Mouse (Mus musculus) naive thymus-derived CD4-positive, alpha-beta T cell, adult 5 months (primary cell): Measurements from ENCODE around the gene Rem2. TPM values are rescaled to one million over a fixed set of nuclear protein-coding genes. Genes with fewer than 3 reads are reported as not detected.

Source experiments
- polyA plus RNA-seq: library from polyadenylated mRNA; unstranded; fragments of 100-300 nt; shearing (Covaris generic); gene quantifications from one replicate; pipeline ENCODE4 v1.2.1, GENCODE M21; 2017

Rem2 gene
- not detected for polyA plus RNA-seq

DNA sequence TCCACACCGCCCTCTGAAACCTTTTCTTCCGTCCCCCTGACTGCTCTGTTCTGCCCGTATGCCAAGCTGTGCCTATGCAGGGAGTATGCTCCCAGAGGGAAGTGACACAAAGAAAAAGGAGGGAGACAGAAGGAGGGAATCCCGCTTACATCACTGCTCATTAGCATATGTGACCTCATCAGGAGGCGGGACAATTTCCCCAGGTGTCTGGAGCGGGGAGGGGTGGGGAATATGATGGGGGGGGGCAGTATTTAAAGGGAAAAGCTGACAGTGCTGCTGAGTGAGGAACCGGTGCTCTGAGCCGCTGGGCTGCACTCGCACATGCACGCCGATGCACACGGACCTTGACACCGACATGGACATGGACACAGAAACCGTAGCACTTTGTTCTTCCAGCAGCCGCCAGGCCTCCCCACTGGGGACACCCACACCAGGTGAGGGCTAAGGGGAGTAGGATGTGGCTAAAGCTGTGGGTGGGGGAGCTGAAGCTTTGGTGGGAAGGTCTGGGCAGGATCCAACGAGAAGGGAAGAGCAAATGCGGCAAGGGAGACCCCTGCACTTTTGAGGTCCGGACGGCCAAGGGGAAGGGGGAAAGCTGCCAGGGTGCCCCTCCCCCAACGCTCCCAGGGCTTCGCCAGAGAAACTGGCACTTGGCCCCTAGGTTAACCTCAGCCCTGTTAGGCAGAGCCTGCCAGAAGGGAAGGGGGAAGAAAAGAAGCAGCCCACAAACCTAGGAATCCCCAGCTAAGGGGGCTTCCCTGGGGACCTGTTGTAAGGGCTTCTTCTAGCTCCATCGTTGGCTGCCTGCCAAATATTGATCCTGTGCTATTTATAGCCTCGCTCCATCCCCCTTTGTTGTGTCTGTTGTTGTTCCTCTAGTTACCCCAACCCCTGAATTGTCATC, at the start of gene Rem2:
Gene Rem2, plus strand, starts transcription at position 160 of the 904 bp plus-strand sequence.

DNA sequence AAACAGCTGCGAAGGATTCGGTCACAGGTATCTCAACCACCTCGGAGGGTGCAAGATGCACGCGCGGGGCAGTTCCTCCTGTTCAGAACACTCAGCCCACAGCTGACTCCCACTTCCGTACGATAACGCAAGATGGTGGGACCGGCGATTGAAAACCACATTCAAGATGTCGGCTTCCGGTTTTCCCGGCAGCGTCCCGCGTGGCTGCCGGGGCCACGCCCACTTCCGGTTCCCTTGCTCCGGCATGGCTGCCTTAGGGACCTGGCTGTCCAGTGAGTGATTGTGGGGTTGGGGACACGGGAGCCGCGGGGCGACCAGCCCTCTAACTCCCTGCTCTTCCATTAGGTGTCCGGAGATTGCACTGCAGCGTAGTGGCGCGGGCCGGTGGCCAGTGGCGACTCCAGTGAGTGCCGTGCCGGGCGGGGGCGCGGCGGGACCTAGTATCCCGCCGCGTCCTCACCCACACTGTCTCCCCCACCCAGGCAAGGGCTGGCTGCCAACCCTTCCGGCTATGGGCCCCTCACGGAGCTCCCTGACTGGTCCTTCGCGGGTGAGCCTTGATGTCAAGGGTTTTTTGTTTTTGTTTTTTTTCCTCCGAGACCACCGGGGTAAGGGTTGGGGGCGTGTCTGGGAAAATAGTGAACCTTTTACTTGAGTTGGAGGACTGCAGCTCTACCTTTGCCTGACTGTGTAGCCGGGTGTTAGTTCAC, 49.1 kb upstream of the Rem2 start, which contains the start of gene Mrpl52:
Gene Mrpl52, plus strand, starts transcription at position 221 of the 710 bp plus-strand sequence.

DNA sequence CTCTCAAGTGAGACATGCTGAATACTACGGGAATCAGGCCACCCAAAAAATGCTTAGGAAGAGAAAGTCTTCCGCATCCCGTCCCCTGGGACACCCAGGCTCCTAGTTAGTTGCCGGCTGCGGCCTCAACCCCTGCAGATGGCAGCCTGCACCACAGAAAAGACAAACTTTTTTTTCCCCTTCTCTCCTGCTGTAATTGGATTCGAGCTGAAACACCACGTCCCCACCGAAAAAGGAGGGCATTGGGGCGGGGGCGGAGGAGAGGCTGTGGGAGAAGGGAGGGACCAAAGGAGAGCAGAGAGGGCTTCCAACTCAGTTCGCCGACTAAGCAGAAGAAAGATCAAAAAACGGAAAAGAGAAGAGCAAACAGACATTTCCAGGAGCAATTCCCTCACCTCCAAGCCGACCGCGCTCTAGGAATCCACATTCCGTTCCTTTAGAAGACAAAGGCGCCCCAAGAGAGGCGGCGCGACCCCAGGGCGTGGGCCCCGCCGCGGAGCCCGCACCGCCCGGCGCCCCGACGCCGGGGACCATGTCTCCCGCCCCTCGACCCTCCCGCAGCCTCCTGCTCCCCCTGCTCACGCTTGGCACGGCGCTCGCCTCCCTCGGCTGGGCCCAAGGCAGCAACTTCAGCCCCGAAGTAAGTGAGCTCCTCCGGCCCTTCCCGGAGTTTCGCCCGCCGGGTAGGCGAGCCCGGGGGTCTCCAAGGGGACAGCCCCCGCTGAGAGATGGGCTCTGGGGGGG, 44.4 kb upstream of the Rem2 start, which contains the start of gene Mmp14:
Gene Mmp14, plus strand, starts transcription at position 279 of the 744 bp plus-strand sequence.

DNA sequence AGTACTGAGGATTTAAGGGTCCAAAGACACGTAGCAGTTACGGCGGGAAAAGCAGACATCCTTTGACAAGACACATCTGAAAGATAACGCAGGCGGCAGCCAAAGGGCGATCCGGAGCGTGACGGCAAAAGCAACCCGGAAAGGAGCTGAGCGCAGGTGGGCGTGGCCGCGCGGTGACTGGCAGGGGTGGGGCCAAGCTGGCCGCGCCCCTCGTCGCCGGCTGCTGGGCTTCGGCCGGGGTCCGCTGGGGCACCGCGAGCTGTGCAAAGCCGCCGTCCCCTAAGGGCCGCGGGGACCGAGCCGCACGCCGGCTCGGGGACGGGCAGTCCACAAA, 12.0 kb upstream of the Rem2 start, which contains the start of gene Lrp10:
Gene Lrp10, plus strand, starts transcription at position 179 of the 334 bp plus-strand sequence.

Other genes starting within 250 kb of the Rem2 start
- gene Dad1, start 222.0 kb upstream of the Rem2 start, polyA plus RNA-seq = 421 TPM
- 3.4 TPM for gene Abhd4, start 221.9 kb upstream of the Rem2 start, polyA plus RNA-seq
- gene Olfr49, start 191.2 kb upstream of the Rem2 start, polyA plus RNA-seq = 0.11 TPM
- gene Oxa1l, start 115.3 kb upstream of the Rem2 start, polyA plus RNA-seq = 51.3 TPM
- 1.2 TPM for gene Slc7a7, start 58.3 kb upstream of the Rem2 start, polyA plus RNA-seq
- 69.2 TPM for gene Mrpl52, start 49.2 kb upstream of the Rem2 start, polyA plus RNA-seq
- gene Mmp14, start 44.5 kb upstream of the Rem2 start, polyA plus RNA-seq = 0.49 TPM
- gene Lrp10, start 12.0 kb upstream of the Rem2 start, polyA plus RNA-seq = 182 TPM
- 32.4 TPM for gene Prmt5, start 41.4 kb downstream of the Rem2 start, polyA plus RNA-seq
- gene Haus4, start 78.5 kb downstream of the Rem2 start, polyA plus RNA-seq = 23.9 TPM
- gene Ajuba, start 101.5 kb downstream of the Rem2 start, polyA plus RNA-seq = not detected
- 0.90 TPM for gene 4931414P19Rik, start 129.9 kb downstream of the Rem2 start, polyA plus RNA-seq
- 122 TPM for gene Psmb5, start 141.9 kb downstream of the Rem2 start, polyA plus RNA-seq
- gene Psmb11, start 145.3 kb downstream of the Rem2 start, polyA plus RNA-seq = 0.07 TPM
- not detected for gene Gm17606, start 164.9 kb downstream of the Rem2 start, polyA plus RNA-seq
- gene Cdh24, start 165.3 kb downstream of the Rem2 start, polyA plus RNA-seq = 3.2 TPM
- 72.4 TPM for gene 1700123O20Rik, start 210.1 kb downstream of the Rem2 start, polyA plus RNA-seq
- 153 TPM for gene Acin1, start 210.8 kb downstream of the Rem2 start, polyA plus RNA-seq
- not detected for gene Gm29776, start 222.7 kb downstream of the Rem2 start, polyA plus RNA-seq
- gene Cebpe, start 236.1 kb downstream of the Rem2 start, polyA plus RNA-seq = not detected